Mouse (Mus musculus) lung, postnatal 0 days (tissue): ENCODE results near the gene Il31ra.

Source experiments
- CTCF ChIP-seq: IDR thresholded peaks from 2 replicates; pipeline ENCODE4 v1.5.1; 2016; ENCODE audit warnings: antibody characterized with exemption, mild to moderate bottlenecking
- EP300 ChIP-seq: IDR thresholded peaks from 2 replicates; pipeline ENCODE4 v1.6.1; 2016; ENCODE audit warnings: antibody characterized with exemption, mild to moderate bottlenecking, control low read depth

GRCm38 (mm10) chr13:112570768-112571167, 23.4 kb downstream of the Il31ra start:
- TF ChIP-seq EP300 (no peak), CTCF (no peak)
